Mouse (Mus musculus) stomach, postnatal 0 days (tissue): ENCODE results near the gene Gm30191.

ENCODE experiments used
- CTCF ChIP-seq: IDR thresholded peaks from 2 replicates; pipeline ENCODE4 v1.5.1; 2016; ENCODE audit warnings: antibody characterized with exemption, low read depth, mild to moderate bottlenecking, moderate library complexity
- EP300 ChIP-seq: optimal IDR thresholded peaks from 2 replicates; pipeline ENCODE3; 2016; ENCODE audit warnings: antibody characterized with exemption

GRCm38 (mm10) chr4:134250930-134251240, 4.2 kb downstream of the Gm30191 start:
- no peak for TF ChIP-seq EP300
- no peak for TF ChIP-seq CTCF
